Mouse (Mus musculus) stomach, adult 2 months (tissue): ENCODE data around the gene Slc39a11. TPM values are rescaled to one million over a fixed set of nuclear protein-coding genes. Genes with fewer than 3 reads are reported as not detected.

Experiments used
- polyA plus RNA-seq: library from polyadenylated mRNA; depleted of rRNA; stranded (reverse); fragments of >200 nt; gene quantifications from 2 replicates; pipeline ENCODE4 v1.2.3, GENCODE M21; 2012; rRNA removed

Slc39a11 gene
- polyA plus RNA-seq: 55.2 and 63.8 TPM in 2 replicates

GRCm38 (mm10) chr11:113649353-113650210 is at the start of gene Slc39a11:
Gene Slc39a11 (minus strand): TSS chr11:113650079.

GRCm38 (mm10) chr11:113683957-113684706 is 34.3 kb upstream of the Slc39a11 start, which contains the start of the genes Fam104a and D11Wsu47e:
Gene Fam104a (minus strand): TSS chr11:113684155.
Gene D11Wsu47e (plus strand): TSS chr11:113684412.

GRCm38 (mm10) chr11:113648690-113649352 is 1.1 kb downstream of the Slc39a11 start, which contains the start of gene Cog1:
Gene Cog1 (plus strand): TSS chr11:113649169.

GRCm38 (mm10) chr11:113618672-113619419 is 31.0 kb downstream of the Slc39a11 start, which contains the start of gene Sstr2:
Gene Sstr2 (plus strand): TSS chr11:113619342.

Other genes starting within 250 kb of the Slc39a11 start
- 7.6 and 8.5 TPM in 2 replicates for gene Sstr2, start 30.7 kb downstream of the Slc39a11 start, polyA plus RNA-seq
- 21.6 TPM in 2 replicates for gene Cog1, start 910 bp downstream of the Slc39a11 start, polyA plus RNA-seq
- 20.8 and 30.8 TPM in 2 replicates for gene Fam104a, start 34.1 kb upstream of the Slc39a11 start, polyA plus RNA-seq
- gene D11Wsu47e, start 34.3 kb upstream of the Slc39a11 start, polyA plus RNA-seq: 1.3 and 1.8 TPM in 2 replicates
- gene Cpsf4l, start 59.9 kb upstream of the Slc39a11 start, polyA plus RNA-seq: 0.12 and 0.18 TPM in 2 replicates
- 25.0 and 25.4 TPM in 2 replicates for gene Cdc42ep4, start 101.8 kb upstream of the Slc39a11 start, polyA plus RNA-seq